Mouse (Mus musculus) heart, adult 8-10 months (tissue): ENCODE data around the gene Rasal1. TPM values are rescaled to one million over a fixed set of nuclear protein-coding genes. Genes with fewer than 3 reads are reported as not detected.
A peak's percentile ranks its signal among the peaks of the same experiment; 100 is the strongest.

Source experiments
- DNase-seq: peaks from one replicate; pipeline ENCODE4 v3.0.0; 2022; ENCODE audit warnings: low spot score
- total RNA-seq, 4 experiments: library from RNA; stranded (reverse); gene quantifications; 2 replicates each; pipeline ENCODE4 v1.2.4; 2022

The Rasal1 gene
- total RNA-seq, 4 experiments from 2014 or later: 0.44 to 0.79 (median 0.46) TPM; not detected in 1

GRCm38 (mm10) chr5:120693931-120694694 is 45.5 kb downstream of the Rasal1 start:
- no peak for DNase-seq

- no peak for DNase-seq
These were observed 46.1 kb downstream of the Rasal1 start for GRCm38 (mm10) chr5:120694695-120695074.

DNA sequence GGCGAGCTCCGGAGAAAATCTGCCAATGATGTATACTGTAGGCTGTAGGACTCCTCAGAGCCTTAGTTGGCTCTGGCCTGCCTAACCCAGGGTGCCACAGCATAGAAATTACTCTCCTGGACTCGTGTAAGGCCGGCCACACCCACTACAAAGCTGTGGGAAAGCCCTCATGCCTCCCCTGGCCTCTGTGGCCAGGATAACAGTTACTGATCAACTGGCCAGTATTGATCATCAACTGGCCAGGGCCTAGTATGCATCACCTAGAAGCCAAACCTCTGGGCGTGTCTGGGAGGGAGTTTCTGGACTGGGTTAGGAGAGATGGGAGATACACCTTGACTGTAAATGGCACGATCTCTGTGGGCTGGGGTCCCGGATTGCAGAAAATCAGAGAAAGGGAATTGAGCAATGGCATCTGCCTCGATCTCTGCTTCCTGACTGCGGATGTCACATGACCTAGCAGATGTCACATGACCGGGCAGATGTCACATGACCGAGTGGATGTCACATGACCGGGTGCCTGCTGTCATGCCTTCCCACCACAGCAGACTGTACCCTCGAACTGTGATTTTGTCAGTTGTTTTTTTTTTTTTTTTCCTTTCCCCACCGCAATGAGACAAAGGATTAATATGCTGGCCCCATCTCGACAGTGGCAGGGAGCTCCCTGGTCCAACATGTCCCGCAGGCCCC is 47.6 kb downstream of the Rasal1 start:
- no peak for DNase-seq

DNA sequence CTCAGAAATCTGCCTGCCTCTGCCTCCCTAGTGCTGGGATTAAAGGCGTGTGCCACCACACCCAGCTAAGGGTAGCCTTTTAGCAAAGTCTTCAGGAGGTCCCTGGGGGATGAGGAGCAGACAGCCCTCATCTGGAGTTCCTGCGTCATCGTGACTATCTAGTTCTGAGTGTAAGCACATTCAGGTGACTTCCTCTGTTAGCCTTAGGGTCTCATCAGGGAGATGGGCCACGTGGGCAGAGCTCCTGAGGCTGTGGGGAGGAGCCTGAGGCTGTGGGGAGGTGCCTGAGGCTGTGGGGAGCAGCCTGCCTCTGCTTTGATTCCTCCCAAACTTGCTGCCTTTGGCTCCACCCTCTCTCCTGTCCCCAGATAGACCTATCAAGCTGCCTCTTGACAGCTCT is 48.3 kb downstream of the Rasal1 start:
- no peak for DNase-seq

DNA sequence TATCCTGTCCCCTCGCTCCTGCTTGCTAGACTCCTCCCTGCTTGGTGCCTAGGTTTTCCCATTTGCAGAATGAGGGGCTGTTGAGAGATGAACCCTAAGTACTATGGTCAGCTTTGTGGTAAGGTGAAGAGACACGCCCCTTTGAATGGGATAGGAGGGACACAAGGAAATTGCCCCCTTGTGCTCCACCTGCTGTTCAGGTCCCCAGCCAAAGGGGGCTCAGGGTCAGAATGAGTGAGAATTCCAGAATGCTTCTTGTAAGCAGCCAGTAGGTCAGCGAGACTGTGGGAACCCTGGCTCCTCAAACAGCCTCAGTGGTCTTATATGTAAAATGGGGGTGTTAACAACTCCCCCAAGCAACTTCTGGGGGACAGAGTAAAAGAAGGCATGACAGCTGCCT is 49.6 kb downstream of the Rasal1 start:
- DNase-seq: no peak

GRCm38 (mm10) chr5:120698801-120699391 is 50.3 kb downstream of the Rasal1 start:
- DNase-seq: peak; percentile 20

DNA sequence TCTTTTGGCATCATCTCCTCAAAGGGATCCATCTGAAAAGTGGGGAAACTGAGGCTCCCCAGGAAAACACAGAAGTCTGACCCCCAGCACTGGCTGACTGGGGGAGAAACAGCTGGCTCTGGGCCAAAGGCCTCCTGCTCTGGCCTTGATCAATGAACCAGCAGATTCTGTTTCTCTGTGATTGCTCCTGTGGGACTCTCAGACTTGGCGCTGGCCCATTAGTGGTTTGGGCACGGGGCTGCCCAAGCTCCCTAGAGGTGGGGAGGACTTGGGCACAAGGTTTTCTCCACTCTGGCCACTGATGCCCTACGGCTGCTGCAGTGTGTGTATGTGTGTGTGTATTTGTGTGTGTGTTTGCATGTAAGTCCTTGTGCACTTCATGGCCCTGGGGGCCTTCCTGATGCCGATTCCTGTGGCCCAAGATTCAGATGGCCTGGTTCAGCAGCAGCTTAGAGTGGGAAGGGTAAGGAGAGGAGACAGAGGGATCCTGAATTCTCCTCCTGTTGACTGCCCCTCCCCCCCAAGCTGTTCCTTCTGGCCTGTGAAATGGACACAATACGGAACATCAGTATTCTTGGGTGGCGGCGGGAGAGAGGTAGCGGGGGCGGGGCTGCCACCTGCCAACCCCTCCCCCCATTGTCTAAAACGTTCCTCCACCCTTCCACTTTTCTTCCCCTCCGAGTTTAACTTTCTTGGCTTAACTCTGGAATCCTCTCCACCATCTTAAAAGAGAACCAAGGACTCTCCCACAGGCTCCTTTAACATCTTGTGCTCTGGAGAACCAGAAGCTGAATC is 52.6 kb downstream of the Rasal1 start:
- no peak for DNase-seq

GRCm38 (mm10) chr5:120702421-120702820 is 53.8 kb downstream of the Rasal1 start:
- no peak for DNase-seq

DNA sequence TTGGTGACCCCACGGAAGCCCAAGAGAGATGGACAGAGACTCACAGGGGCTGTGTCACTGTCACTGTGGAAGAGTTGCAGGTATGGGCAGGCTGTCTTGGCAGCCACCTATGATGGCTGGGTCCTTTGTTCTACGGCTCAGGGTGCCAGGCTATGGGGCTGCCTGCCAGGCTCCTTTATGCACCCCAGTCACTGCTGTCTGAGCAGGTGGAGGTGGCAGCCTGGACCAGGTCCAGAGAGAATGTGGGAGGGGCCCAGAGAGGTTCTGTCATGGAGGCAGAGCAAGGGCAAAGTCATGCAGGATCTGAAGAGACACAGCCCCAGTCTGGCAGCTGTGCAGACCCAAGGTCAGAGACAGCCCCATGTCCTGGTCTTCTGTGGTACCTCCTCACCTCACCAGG is 54.4 kb downstream of the Rasal1 start:
- no peak for DNase-seq

- no peak for DNase-seq
These were observed 55.0 kb downstream of the Rasal1 start for GRCm38 (mm10) chr5:120703660-120704059.

DNA sequence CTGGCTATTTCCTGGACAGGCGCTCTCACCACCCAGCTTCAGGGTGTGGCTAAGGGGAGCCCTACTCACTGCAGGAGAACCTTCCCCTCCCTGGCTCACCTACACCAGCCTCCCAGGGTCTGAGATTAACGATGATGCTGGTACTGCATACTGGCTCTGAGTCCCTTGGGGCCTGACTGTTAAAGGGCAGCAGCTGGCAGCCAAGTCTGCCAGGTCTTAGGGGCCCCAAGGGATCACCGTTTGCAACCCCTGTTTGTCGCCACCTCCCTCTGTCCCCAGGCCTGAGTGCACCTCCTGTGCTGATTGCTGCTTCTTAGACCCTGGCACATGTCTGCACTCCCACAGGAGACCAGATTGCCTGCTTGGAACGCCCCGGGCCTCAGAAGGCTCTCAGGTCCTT is 55.8 kb downstream of the Rasal1 start:
- DNase-seq: no peak

- no peak for DNase-seq
These were observed 57.9 kb downstream of the Rasal1 start for GRCm38 (mm10) chr5:120706541-120706940.

- DNase-seq: no peak
These were observed 58.4 kb downstream of the Rasal1 start for GRCm38 (mm10) chr5:120706976-120707375.

- DNase-seq: no peak
These were observed 61.7 kb downstream of the Rasal1 start for GRCm38 (mm10) chr5:120710161-120710825.

- DNase-seq: no peak
These were observed 62.2 kb downstream of the Rasal1 start for GRCm38 (mm10) chr5:120710826-120711248.

- DNase-seq: peak; percentile 7
These were observed 62.8 kb downstream of the Rasal1 start for GRCm38 (mm10) chr5:120711416-120711815.

- no peak for DNase-seq
These were observed 63.2 kb downstream of the Rasal1 start, which contains the start of gene Dtx1 for GRCm38 (mm10) chr5:120711827-120712226. TSS of gene Dtx1 (minus strand) at chr5:120711927.

DNA sequence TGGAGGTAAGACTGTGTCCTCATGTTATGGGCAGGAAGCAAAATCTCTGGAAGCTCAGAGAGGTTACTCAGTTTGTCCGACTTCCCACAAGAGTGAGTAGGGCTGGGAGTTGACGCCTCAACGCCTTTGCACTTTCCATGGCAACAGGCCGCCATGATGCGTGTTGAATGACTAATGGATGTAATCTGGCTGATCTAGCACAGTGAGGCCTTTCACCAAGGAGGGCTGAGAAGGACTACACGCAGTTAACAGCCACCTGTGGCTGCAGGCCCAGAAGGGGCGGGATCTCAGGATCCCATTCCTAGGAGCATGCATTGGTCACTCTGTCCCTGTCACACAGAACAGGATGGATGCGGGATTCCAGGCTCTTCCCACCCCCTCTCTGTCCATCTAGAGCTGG is 64.1 kb downstream of the Rasal1 start:
- no peak for DNase-seq

- peak; percentile 27 for DNase-seq
These were observed 65.7 kb downstream of the Rasal1 start for GRCm38 (mm10) chr5:120714314-120714713.

DNA sequence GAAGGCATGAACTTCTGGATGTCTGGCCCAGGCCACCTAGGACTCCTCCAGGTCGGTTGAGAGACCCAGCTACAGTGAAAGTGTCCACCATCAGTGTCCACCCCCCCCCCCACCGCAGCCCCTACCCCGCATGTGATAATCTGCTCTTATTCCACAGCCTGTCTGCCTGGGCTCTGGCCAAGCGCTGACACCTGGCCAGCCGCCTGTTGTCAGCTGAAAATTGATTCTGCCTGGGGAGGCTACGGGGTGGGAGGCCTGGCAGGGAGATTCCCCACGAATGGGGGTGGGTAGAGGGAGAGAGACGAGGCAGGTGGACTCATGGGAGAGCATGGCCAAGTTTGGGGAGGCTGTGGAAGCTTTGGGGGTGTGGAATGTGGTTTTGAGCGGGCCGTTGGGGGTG is 68.5 kb downstream of the Rasal1 start:
- no peak for DNase-seq
